Mouse (Mus musculus) heart, embryonic 14.5 days (tissue): ENCODE measurements around the gene Car1. TPM values are rescaled to one million over a fixed set of nuclear protein-coding genes. Genes with fewer than 3 reads are reported as not detected.
"Not testable (repeated sequence)": the region's sequence is repeated elsewhere in the genome, so short reads cannot be mapped to it uniquely, and the experiment has no call there.

Experiments
- ATAC-seq: fragments of 200-750 bp; cut with Nextera tagmentation; 2 replicates; pipeline ENCODE4 v1.8.0; 2017; ENCODE audit warnings: low read depth, moderate TSS enrichment; ENCODE audit not compliant: insufficient number of reproducible peaks, insufficient read depth, low FRiP score
- H3K27ac ChIP-seq, 2 experiments: fragments of 200-500 bp in 1 of 2; fragments of 300-500 bp in 1 of 2; sonication (generic) in 1 of 2; replicated peaks in 1 of 2; 2 replicates each; pipeline ENCODE4 v1.5.1; 2012 to 2014; ENCODE audit warnings: low read depth in 2 of 2, low read length in 2 of 2, control low read depth in 1 of 2, mild to moderate bottlenecking in 1 of 2, mixed read lengths in 1 of 2; ENCODE audit not compliant: control insufficient read depth in 1 of 2, insufficient read depth in 1 of 2
- H3K27me3 ChIP-seq: fragments of 300-500 bp; sonication (generic); 2 replicates; pipeline ENCODE4 v1.6.1; 2014; ENCODE audit warnings: mild to moderate bottlenecking, low read length, control low read depth; ENCODE audit not compliant: control insufficient read depth, insufficient read depth
- H3K36me3 ChIP-seq: fragments of 300-500 bp; sonication (generic); 2 replicates; pipeline ENCODE4 v1.6.1; 2014; ENCODE audit warnings: mild to moderate bottlenecking, control low read depth, low read length, mixed read lengths; ENCODE audit not compliant: control insufficient read depth, insufficient read depth
- H3K4me1 ChIP-seq, 2 experiments: fragments of 200-500 bp in 1 of 2; fragments of 300-500 bp in 1 of 2; sonication (generic) in 1 of 2; 2 replicates each; pipeline ENCODE4 v1.6.1; 2012 to 2014; ENCODE audit warnings: low read length in 2 of 2, control low read depth in 1 of 2, mixed read lengths in 1 of 2; ENCODE audit not compliant: control insufficient read depth in 2 of 2, insufficient read depth in 2 of 2
- H3K4me2 ChIP-seq: fragments of 300-500 bp; sonication (generic); 2 replicates; pipeline ENCODE4 v1.6.1; 2014; ENCODE audit warnings: mild to moderate bottlenecking, low read length
- H3K4me3 ChIP-seq, 2 experiments: fragments of 200-500 bp in 1 of 2; fragments of 300-500 bp in 1 of 2; sonication (generic) in 1 of 2; 2 replicates each; pipeline ENCODE4 v1.5.1; 2012 to 2014; ENCODE audit warnings: low read length in 2 of 2, mild to moderate bottlenecking in 2 of 2, control low read depth in 1 of 2, low read depth in 1 of 2, moderate library complexity in 1 of 2; ENCODE audit not compliant: control insufficient read depth in 1 of 2, insufficient read depth in 1 of 2
- H3K9ac ChIP-seq: fragments of 300-500 bp; sonication (generic); 2 replicates; pipeline ENCODE4 v1.6.1; 2014; ENCODE audit warnings: mild to moderate bottlenecking, low read length
- H3K9me3 ChIP-seq: fragments of 300-500 bp; sonication (generic); 2 replicates; pipeline ENCODE4 v1.6.1; 2016; ENCODE audit warnings: low read length, control low read depth; ENCODE audit not compliant: control insufficient read depth
- WGBS: fragments of 180-500 bp; shearing (Covaris S2); extraction: QIAGEN DNeasy Blood & Tissue Kit; methylation state at CpG from one replicate; pipeline ENCODE4 v1.1.7; 2014; 5-methylcytosine and 5-hydroxymethylcytosine counted together
- polyA plus RNA-seq: library from polyadenylated mRNA; unstranded; fragments of >200 nt; fragmentation: Nextera tagmentation; extraction: Ambion mirVana; gene quantifications from 2 replicates; pipeline ENCODE4 v1.2.1, GENCODE M21; 2014

The Car1 gene
- polyA plus RNA-seq, 1 experiment from 2014 or later: 0.34 TPM

DNA sequence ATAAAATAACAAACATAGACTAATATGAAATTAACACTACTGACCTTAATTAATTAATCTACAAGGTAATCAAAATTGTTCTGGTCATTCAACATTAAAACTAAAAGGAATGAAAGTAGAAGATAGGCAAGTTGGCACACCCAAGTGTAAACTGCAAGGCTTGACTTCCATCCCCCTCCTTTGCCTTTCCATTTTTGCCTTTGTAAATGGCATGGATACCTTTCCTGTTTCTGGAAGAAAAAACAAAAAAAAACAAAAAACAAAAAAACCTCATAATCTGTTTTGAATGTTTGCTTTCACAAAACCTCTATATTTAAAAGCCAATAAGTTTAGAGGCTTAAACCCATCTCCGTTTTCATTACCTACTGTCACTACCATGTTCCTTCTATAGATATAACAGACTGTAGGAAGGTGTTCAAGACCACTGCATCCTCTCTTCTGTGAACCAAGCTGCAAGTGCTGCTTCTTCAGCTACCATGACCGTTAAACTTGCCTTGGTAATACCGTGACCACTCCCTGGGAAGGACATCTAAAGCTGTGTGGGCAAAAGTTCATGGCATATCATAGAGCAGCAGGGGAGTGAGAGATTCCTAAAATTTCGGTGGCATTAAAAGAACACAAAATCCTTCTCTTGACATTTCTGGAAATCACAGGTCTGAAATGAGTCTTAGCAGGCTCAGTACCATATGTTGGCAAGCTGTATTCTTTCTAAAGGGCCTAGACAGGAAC is 12.7 kb downstream of the Car1 start:
- ATAC-seq: no peak
- no peak overlapping the region for H3K27ac ChIP-seq
- WGBS: 71% methylated on average over 4 of the region's 4 CpGs

DNA sequence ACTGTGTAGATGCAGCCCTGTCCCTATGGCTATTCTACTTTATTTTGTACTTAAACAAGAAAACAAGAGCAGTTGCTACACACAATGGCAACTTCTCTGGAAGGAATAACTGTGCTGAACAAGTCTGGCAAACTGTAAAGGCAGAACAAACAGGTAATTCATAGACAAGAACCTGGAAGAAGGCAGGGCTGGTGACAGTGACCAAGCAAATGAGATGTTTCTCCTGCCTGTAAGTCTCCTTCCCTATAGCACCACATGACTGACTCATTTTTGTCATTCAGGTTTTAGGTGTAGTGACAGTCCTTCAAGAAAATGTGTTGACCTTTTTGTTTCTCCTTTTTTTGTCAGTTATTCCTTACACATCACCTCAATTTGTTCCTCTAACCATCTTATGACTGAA is 16.1 kb downstream of the Car1 start:
- Histone ChIP-seq H3K9me3 (no peaks in the 10 kb centered on the region), H3K4me1 (no peaks in the 10 kb centered on the region), H3K27ac (no peak overlapping the region), H3K4me3 (no peak overlapping the region), H3K4me2 (no peak overlapping the region), H3K27me3 (no peaks in the 10 kb centered on the region), H3K36me3 (no peaks in the 10 kb centered on the region), H3K9ac (no peak overlapping the region)
- no peak for ATAC-seq

More for the DNA sequence above, 12.7 kb downstream of the Car1 start:
- H3K4me2 ChIP-seq: no peak overlapping the region
- no peaks in the 10 kb centered on the region for H3K9me3 ChIP-seq
- no peak overlapping the region for H3K4me3 ChIP-seq
- H3K27me3 ChIP-seq: no peaks in the 10 kb centered on the region
- H3K36me3 ChIP-seq: no peaks in the 10 kb centered on the region
- no peak overlapping the region for H3K9ac ChIP-seq
- H3K4me1 ChIP-seq: no peaks in the 10 kb centered on the region

DNA sequence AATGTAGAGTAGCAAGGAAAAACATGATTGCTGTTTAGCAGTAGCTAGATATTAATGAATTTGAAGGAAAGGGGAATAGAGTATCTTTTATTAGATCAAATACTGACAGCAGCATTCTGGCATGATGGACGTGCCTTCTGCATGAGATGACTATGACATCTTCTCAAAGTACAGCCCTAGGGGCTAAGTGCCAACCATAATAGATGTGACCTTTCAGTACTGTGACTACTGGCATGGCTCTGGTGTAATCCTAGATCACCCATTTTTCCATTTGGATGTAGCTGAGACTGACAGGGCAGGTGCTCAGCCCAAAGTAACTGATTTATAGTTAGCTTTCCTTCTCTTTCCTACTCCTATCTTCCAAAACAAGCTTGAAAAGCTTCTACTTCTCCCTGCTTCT is 20.6 kb downstream of the Car1 start:
- no peak for ATAC-seq
- Histone ChIP-seq H3K27ac (no peak overlapping the region), H3K27me3 (no peaks in the 10 kb centered on the region)

DNA sequence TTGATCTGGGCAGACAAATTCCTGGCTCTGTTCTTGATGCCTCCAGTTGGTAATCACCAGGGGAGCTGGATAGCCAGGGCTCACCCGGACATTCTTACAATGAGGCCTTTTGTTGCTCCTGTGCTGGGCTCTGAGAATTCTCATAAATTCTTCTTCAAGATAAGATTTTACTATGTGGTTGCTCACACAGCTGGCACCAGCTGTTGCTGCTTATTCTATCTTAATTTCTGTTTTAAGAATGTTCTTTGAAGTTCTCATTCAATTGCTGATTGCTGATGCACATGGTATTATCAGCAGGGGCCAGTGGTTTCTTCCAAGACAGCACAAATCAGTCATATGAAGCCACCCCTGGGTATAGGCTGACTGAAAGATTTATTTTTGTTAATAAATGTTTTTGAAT is 21.0 kb downstream of the Car1 start:
- 24% methylated on average over 1 of the region's 1 CpGs for WGBS
- H3K27ac ChIP-seq: no peak overlapping the region
- H3K9me3 ChIP-seq: no peaks in the 10 kb centered on the region
- no peak overlapping the region for H3K4me2 ChIP-seq
- H3K36me3 ChIP-seq: no peaks in the 10 kb centered on the region
- H3K4me1 ChIP-seq: no peaks in the 10 kb centered on the region
- no peaks in the 10 kb centered on the region for H3K27me3 ChIP-seq
- no peak overlapping the region for H3K9ac ChIP-seq
- no peak for ATAC-seq
- H3K4me3 ChIP-seq: no peak overlapping the region

More for the DNA sequence above, 20.6 kb downstream of the Car1 start:
- Histone ChIP-seq H3K4me1 (no peaks in the 10 kb centered on the region), H3K4me2 (no peak overlapping the region), H3K9me3 (no peaks in the 10 kb centered on the region), H3K4me3 (no peak overlapping the region), H3K36me3 (no peaks in the 10 kb centered on the region), H3K9ac (no peak overlapping the region)
- 41% methylated on average over 1 of the region's 1 CpGs for WGBS

DNA sequence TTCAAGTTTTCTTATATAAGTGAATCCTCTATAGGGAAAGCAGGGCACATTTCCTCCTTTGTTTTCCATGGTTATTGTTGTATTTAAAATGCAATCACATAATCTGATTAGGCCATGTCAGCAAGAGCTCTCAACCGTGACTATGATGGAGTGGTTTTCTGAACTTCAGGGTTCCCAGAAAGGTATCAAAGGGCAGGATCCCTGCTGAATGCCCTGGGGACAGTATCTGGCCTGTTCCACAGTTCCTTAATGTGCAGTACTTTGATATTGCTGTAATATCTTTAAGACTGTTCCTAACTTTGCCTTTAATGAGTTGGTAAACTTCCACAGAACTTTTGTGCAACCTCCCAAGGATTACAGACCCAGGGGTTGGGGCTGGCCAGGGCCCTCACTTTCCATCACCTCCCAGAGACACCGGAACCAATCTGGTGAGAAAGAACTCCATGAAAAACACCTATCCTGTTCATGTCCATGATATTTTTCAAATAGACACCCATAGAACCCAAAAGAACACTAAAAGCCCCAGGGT is 21.6 kb downstream of the Car1 start:
- 45% methylated on average over 2 of the region's 2 CpGs for WGBS
- Histone ChIP-seq H3K4me1 (no peaks in the 10 kb centered on the region), H3K9me3 (no peaks in the 10 kb centered on the region), H3K4me2 (no peak overlapping the region), H3K36me3 (no peaks in the 10 kb centered on the region), H3K4me3 (no peak overlapping the region), H3K27ac (no peak overlapping the region), H3K9ac (no peak overlapping the region), H3K27me3 (no peaks in the 10 kb centered on the region)
- ATAC-seq: no peak

DNA sequence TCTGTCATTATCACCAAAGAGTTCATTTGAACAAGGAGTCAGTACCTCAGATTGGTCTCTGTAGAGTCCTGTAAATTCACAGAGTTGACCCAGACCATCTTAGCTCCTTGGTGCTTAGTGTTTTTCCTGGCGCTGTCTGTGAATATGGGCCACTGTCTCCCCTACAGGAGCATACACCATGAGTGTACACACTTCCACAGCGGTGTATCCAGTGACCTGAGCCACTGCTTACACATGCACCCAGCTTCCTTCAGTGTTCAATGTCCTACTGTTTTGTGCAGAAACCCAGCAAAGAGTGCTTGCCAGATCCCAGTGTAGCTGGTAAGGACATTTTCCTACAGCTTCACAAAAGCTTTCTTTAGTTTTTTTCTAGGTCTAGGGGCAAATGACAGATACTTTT is 22.8 kb downstream of the Car1 start:
- Histone ChIP-seq H3K27ac (no peak overlapping the region; a peak in 1 of 4 replicates), H3K36me3 (no peaks in the 10 kb centered on the region), H3K9ac (no peak overlapping the region), H3K4me2 (no peak overlapping the region), H3K9me3 (no peaks in the 10 kb centered on the region), H3K27me3 (no peaks in the 10 kb centered on the region), H3K4me3 (no peak overlapping the region), H3K4me1 (no peaks in the 10 kb centered on the region)
- 87% methylated on average over 2 of the region's 2 CpGs for WGBS
- ATAC-seq: no peak

DNA sequence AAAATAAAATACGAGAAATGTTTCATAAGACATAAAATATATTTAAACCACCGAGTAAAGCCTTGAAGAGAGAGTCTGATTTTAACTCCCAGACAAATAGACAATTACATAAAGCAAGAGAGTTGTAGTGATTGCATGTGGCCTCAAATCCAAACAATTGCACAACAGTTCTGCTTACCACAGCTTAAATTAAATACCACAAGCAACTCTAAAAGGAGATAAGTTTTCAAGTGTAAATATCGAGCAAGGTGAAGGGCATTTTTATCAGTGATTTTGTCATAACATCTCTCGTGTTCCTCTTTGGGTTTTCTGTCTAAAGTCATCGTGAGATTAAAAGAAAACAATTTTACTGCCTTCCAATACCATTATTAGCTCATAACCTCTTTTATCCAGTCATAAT is 25.0 kb downstream of the Car1 start:
- not testable (repeated sequence) for H3K27me3 ChIP-seq, ATAC-seq, H3K9me3 ChIP-seq, H3K36me3 ChIP-seq, H3K9ac ChIP-seq, H3K4me1 ChIP-seq, H3K4me3 ChIP-seq, H3K27ac ChIP-seq, H3K4me2 ChIP-seq
- 72% methylated on average over 5 of the region's 5 CpGs for WGBS

DNA sequence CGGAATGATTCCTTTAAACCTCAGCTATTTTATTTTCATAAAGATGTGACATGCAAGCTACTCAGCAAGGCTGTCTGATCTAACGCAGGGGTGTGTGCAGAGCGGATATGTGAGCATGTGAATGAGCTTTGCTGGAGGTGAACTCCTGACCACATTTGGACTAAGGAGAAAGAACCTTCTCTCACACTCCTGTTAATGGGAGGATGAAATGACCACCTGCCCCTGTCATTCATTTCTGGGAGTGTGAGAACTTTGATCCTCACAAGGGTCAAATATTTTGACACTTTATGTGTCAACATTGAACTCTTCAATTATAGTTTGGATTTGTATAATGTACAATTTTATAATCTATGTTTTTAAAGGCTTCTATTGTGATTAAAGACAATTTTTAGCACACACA is 25.8 kb downstream of the Car1 start:
- 76% methylated on average over 3 of the region's 3 CpGs for WGBS
- not testable (repeated sequence) for H3K9ac ChIP-seq, H3K4me3 ChIP-seq, H3K4me2 ChIP-seq, H3K4me1 ChIP-seq, H3K27ac ChIP-seq, H3K36me3 ChIP-seq, ATAC-seq, H3K9me3 ChIP-seq, H3K27me3 ChIP-seq
